Mouse (Mus musculus): ENCODE measurements around the gene Sema3d. TPM values are rescaled to one million over a fixed set of nuclear protein-coding genes. Genes with fewer than 3 reads are reported as not detected.

Gene Sema3d
- 1 to 10 TPM; 6.4 to 7.2 TPM for total RNA-seq (2021)
- long read RNA-seq, experiment 1, full-length matches to known transcripts, result 2 of 7 reads
- long read RNA-seq, experiment 1, partial matches to known transcripts, result 4 of 7 reads
- long read RNA-seq, experiment 1, other reads (novel, unspliced or antisense), result 1 of 7 reads
- long read RNA-seq, experiment 2, full-length matches to known transcripts, result 3 of 3 reads
- long read RNA-seq, experiment 2, partial matches to known transcripts, result 0 of 3 reads
- long read RNA-seq, experiment 2, other reads (novel, unspliced or antisense), result 0 of 3 reads

DNA sequence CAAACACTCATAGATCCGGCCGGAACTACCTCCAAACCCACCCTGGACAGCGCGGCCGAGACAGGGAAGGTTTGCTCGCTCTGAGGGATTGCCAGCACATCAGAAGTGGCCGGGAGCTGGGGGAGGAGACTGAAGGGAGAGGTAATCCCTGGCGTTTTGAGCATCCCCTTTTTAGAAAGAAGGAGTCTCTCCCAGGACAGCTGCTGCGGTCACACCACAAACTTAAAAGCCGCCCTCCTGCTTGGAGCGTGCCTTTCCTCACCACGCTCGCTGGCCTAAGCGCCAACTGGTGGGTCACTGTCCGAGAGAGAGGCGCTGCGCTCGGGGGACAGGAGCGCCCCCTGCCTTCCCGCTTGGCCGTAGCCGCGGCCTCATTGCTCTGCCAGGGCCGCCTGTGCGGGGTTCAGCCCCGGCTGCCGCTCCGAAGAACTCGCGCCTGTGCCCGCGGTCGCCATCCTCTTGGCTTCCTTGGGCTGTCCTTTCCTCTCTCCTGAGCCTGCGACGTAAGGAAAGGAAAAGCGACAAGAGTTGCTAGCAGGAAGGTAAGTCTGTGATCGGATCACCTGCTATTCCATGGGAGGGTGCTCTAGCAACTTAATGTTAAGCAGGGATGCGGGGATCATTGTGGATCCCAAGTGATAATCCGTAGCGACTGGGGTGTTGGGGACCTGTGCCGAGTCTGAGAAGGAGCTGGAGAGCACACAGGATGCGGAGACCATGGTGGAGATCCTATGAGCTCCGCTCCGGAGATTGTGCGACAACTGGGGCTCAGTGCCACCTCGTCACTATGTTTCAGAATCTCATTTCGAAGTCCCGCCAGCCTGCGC lies at the start of gene Sema3d:
Gene Sema3d (plus strand): TSS at position 253 of the 827 bp plus-strand sequence.
- intact Hi-C loops (cut with DNase I), result loop anchor here (5.0 kb wide), 2 partner anchors 159 to 351 kb away; no protein-coding TSS in a partner anchor
- peak; percentile 44 to 74 for DNase-seq (ENCODE audit: low spot score in 2 of 2)

DNA sequence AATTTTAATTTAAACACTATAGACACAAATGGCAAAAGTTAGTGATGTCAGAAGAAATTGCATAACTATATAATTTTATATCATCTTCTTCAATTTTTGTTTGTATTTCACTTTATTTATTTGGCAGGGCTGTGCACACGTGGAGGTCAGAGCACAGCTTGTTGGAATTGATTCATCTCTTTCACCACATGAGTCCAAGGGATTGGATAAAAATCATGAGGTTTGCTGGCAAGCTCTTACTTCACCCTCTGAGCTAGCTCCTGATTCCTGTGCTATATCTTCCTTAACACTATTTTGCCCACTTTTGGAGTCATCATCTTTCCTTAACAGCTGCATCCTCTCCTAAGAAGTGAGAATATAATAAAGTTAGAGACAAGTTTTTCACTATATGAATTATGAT lies 5.9 kb upstream of the Sema3d start:
- intact Hi-C loops (cut with DNase I), result no loop called here
- DNase-seq (ENCODE audit: low spot score in 2 of 2), result no peak

DNA sequence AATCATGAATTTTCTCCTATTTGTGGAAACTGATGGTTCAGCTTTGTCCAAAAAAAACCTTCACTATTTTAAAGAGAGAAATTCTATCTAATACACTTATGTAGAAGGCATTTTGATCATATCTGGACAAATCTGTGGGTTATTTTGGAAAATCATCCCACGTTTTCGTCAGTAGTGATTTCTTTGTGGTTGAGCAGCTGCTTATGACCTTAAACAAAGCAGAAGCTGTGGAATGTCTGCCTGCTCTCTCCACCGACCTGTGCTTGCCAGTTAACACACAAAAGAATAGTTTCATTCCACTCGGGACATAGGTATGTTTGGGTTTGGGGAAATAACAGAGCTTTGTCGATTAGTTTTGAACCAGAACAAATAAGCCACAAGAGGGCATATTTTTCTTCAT lies 4.3 kb upstream of the Sema3d start:
- intact Hi-C loops (cut with DNase I), result no loop called here
- no peak for DNase-seq (ENCODE audit: low spot score in 2 of 2)

GRCm38 (mm10) chr5:12382010-12382409 lies 1.2 kb upstream of the Sema3d start:
- DNase-seq (ENCODE audit: low spot score in 2 of 2), result no peak
- intact Hi-C loops (cut with DNase I), result loop anchor here (5.0 kb wide), 2 partner anchors 160 to 350 kb away; no protein-coding TSS in a partner anchor

GRCm38 (mm10) chr5:12383960-12384285 lies 738 bp downstream of the Sema3d start:
- no peak for DNase-seq (ENCODE audit: low spot score in 2 of 2)
- intact Hi-C loops (cut with DNase I), result loop anchor here (5.0 kb wide), 2 partner anchors 158 to 352 kb away; no protein-coding TSS in a partner anchor

DNA sequence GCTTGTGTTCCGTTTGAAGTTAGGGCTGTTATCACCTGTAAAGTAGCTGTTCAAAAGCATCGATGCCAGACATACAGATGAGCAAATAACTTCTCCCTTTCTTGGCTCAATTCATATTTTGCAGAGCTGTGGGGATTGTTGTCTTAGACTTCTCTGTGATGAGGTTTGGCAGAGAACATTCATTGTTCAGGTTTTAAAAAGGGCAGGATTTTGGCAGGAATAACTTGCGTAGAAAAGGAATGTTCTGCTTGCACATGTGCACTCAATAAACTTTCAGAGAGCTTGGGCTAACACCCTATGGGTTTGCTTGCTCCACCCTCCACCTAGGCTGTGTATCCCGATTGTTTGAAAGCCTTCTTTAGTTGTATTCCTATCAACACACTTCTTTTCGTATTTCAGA lies 9.5 kb downstream of the Sema3d start:
- DNase-seq (ENCODE audit: low spot score in 2 of 2), result no peak
- intact Hi-C loops (cut with DNase I), result no loop called here

DNA sequence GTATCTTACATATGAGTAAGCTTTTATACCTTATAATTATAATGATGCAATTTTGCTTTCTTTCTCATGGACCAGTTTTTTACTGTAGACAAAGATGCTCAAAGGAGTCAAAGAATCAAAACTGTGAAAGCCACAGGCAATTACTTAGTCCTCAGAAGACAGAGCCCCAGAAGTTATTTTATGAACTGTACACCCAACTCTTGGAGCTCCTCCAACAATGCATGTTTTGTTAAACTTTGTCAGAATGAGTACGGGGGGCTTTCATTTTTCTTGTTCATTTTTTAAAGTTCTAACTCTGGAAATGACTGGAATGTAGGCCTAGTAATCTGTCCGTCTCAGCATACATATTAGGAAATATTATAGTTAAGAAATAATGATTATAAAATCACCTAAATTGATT lies 16.1 kb downstream of the Sema3d start:
- intact Hi-C loops (cut with DNase I), result no loop called here
- no peak for DNase-seq (ENCODE audit: low spot score in 2 of 2)

DNA sequence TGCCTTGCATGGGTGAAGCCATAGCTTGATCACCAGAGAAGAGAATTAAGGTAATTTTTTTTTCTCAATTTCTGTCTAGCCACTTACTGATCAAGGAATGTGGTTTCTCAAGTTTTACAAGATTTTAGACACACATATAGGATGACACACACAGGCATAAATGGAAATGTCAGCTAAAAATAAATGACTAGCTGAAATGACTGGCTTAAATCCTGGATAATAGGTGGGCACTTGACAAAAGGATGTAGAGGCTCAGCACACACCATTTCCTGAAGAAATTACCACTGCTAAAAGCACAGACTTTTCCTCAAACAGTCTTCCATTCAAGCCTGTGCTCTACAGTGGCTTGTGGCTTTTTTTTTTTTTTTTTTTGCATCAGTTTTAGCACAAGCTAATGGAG lies 21.0 kb downstream of the Sema3d start:
- intact Hi-C loops (cut with DNase I), result no loop called here
- DNase-seq (ENCODE audit: low spot score in 2 of 2), result no peak

- no peak for DNase-seq (ENCODE audit: low spot score in 2 of 2)
- intact Hi-C loops (cut with DNase I), result no loop called here
Observed at GRCm38 (mm10) chr5:12412595-12412994, 29.4 kb downstream of the Sema3d start.

DNA sequence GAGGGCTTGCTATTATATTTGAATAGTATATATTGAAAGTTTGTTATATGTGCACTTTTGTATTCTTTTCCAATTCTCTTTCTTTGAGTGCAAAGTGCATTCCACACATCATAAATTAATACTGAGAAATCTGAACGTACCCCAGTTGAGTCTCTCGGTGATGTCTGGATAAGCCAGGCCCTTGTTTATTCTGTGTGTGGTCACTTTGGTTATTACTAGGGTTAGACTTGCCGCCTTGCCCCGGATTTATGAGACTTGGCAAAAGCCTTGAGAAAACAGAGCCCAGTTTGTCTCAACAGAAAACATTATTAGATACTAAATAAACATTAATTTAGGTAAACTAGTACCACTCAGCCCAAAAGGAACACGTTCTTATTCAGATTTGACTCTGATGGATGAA lies 40.1 kb downstream of the Sema3d start:
- no peak for DNase-seq (ENCODE audit: low spot score in 2 of 2)
- intact Hi-C loops (cut with DNase I), result no loop called here

DNA sequence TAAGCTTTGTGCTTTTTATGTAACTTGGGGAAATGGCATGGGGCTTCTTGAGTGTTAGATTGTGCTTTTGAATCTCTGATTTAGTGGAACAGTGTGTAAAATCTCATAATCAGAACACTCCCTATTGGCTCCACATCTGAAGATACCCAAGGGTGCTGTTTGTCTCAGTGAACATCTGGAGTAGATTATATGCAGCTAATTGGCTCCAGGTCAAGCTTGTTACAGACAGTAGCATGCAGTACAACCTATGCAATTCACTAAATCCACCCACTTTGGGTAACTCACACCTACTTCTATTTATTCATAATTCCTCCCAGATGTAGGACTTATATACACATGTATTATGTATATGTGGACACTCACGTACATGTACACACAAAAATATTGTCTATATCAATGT lies 58.6 kb downstream of the Sema3d start:
- no peak for DNase-seq (ENCODE audit: low spot score in 2 of 2)
- intact Hi-C loops (cut with DNase I), result no loop called here

- intact Hi-C loops (cut with DNase I), result no loop called here
- DNase-seq (ENCODE audit: low spot score in 2 of 2), result no peak
Observed at GRCm38 (mm10) chr5:12442176-12443105, 59.3 kb downstream of the Sema3d start.

- no peak for DNase-seq (ENCODE audit: low spot score in 2 of 2)
- intact Hi-C loops (cut with DNase I), result no loop called here
Observed at GRCm38 (mm10) chr5:12451089-12451488, 67.9 kb downstream of the Sema3d start.

- no peak for DNase-seq (ENCODE audit: low spot score in 2 of 2)
- intact Hi-C loops (cut with DNase I), result no loop called here
Observed at GRCm38 (mm10) chr5:12454946-12455345, 71.8 kb downstream of the Sema3d start.

- no peak for DNase-seq (ENCODE audit: low spot score in 2 of 2)
- intact Hi-C loops (cut with DNase I), result no loop called here
Observed at GRCm38 (mm10) chr5:12457509-12457908, 74.3 kb downstream of the Sema3d start.

- intact Hi-C loops (cut with DNase I), result no loop called here
Observed at GRCm38 (mm10) chr5:12467568-12468336, 84.6 kb downstream of the Sema3d start.

GRCm38 (mm10) chr5:12474904-12475638 lies 91.9 kb downstream of the Sema3d start:
- intact Hi-C loops (cut with DNase I), result no loop called here
- DNase-seq (ENCODE audit: low spot score in 2 of 2), result no peak

More at GRCm38 (mm10) chr5:12467568-12468336, 84.6 kb downstream of the Sema3d start:
- DNase-seq (ENCODE audit: low spot score in 2 of 2), result no peak

DNA sequence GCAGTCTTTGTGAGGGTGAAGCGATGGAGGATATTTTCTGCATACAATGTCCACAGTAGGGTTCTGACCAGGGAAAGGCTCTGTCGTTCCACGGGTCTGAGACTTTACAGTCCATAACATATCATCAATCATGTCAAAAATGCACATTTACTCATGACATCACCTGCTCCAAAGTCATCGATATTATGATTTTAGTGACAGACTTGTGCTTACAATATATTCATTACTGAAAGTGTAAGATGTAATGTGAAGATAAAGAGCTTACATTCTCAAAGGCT lies 92.4 kb downstream of the Sema3d start:
- intact Hi-C loops (cut with DNase I), result no loop called here
- no peak for DNase-seq (ENCODE audit: low spot score in 2 of 2)

GRCm38 (mm10) chr5:12487926-12488325 lies 104.7 kb downstream of the Sema3d start:
- intact Hi-C loops (cut with DNase I), result no loop called here

More at GRCm38 (mm10) chr5:12487926-12488325, 104.7 kb downstream of the Sema3d start:
- no peak for DNase-seq (ENCODE audit: low spot score in 2 of 2)
